Mouse (Mus musculus) telencephalon, adult 2 months (tissue): ENCODE data around the gene Chrna4.

ENCODE experiments used
- DNase-seq: peaks from one replicate; pipeline ENCODE4 v3.0.0-alpha.2; 2011; ENCODE audit warnings: low read depth, low spot score

The Chrna4 gene

DNA sequence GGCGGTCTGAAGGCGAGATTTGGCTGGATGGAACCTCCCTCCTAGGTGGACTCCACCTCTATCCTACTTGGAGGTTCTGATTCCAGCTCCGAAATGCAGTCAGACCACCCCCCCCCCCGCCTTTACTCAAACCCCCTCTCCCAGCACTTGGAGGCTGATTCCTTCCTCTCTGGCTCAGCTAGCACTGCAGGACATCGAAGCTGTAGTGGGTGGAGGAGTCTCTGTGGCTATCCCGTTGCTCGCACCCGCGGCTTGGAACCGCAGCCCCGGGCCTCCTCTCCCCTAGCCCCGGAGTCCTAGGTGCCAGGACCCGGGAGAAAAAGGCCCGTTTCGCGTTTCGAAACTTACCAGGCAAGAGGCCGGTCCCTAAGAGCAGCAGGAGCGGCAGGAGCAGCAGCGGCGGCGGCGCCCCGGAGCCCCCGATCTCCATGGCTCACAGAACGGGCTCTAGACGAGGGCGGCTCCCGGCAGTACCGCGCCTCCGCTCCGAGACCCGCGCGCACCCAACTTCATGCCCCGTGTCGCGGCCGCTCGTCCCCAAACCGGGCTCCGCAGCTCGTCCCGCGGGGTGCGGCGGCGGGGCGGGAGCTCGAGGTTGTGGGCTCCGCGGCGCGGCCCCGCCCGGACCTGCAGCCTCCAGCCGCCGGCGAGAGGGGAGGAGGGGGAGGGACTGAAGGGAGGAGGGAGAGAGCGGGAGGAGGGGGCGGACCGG lies 4.5 kb downstream of the Chrna4 start:
- no peak for DNase-seq

DNA sequence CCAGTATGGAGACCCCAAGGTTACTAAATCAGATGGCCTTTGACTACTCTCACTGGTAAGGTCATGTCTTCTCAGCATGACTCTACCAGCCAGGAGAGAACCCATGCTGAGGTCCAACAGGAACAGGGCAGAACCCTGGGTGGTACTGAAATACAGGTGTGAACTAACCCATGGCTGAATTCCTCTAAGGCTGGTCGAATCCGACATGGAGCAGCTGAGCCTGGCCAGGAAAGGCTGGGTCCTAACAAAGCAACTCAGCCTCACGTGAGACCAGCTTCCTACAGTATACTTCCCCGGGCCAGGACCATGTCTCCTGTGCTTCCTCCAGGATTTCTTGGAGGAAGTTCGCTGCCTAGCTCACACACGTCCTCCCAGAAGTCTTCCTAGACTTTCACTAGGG lies 6.8 kb downstream of the Chrna4 start:
- DNase-seq: no peak

DNA sequence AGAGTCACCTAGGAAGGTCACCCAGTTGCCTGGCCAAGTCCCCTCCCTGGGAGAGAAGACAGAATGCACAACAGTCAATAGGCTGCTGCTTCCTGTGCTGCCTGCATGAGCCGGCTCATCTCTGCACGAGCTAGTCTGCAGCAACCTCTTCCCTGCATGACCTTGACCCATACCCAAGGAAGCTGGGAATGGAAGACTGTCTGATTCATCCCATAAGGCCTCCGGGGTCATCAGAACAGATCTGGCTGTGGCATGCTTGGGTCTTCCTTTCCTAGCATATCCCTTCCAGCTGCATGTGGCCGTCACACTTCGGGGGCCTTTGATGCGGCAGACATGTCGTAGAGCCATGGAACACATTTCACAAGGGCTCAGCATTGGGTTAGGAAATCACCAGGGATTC lies 8.2 kb downstream of the Chrna4 start:
- no peak for DNase-seq

DNA sequence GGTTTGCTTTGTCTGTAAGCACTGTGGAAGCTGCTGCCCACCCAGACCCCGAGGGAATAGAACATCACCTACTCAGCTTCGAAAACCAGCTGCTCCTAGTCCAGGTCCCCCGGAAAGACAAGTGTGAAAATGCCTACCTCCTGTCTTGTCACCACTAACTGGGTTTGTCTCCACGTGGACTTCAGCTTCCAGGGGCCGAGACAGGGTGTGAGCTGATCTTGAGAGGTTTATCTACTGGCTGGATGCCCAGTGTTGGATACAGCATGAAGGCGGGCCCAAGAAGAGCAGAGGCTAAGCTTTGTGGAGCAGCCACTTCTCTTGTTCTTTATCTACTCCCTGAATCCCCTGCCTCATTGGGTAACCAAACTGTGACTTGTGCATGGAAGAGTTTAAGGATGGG lies 10.0 kb downstream of the Chrna4 start:
- DNase-seq: no peak

DNA sequence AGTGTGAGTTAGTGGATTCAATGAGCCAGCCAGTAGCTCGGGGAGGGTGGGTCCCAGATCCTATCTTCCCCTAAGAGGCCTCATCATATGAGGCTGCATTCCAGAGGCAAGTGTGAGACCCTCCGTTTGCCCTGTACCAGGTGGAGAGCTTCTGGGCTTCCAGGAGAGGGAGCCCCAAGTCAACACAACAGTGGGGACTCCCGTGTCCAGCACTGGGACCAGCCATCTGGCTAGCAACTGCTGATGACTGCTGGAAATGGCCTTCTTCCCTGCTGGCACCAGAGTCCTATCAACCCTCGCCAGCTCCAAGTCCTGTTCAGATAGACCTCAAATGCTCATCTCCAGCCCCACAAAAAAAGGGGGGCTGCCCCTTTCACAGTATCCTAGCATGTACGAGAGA lies 10.9 kb downstream of the Chrna4 start:
- no peak for DNase-seq

DNA sequence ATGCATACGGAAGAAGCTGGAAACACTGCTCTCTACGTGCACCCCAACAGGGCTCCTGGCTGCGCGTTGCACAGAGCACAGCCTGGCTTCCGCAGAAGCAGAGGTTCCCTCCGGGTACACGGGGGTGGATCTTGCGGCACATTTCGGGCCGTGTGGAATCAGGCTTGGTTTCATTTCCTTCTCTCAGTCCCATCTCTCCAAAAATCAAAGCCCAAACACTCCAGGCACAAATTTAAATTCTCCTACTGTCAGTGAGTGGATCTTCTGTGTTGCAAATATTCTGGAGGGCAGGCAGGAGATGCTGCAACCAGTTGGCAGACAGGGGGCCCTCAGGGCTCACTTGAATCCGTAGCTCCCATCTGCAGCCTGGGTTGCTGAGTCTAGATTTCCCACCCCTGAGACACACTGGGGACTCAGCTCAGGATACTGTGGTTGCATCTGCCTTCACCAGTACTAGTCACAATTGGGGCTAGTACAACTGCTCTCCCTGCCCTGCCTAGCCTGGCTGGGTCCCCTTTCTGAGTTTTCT lies 11.9 kb downstream of the Chrna4 start:
- DNase-seq: peak; percentile 50

DNA sequence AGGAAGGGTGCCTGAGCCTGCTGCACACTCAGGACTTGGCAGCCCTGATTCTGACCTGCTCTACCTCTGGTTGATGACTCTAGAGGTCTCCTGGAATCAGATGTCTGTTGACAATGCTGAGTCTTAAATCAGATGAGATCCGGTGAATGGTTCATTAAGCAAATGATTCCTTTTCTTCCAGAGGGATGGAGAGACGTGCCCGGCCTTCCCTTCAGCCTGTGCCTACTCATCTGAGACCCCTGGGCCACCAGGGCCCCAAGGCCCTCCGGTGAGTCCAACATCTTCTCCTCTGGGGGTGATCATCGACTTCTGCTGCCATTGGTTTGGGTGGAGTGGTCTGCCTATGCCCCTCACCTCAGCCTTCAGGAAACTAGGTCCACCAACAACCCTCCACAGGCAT lies 35.0 kb downstream of the Chrna4 start:
- no peak for DNase-seq

DNA sequence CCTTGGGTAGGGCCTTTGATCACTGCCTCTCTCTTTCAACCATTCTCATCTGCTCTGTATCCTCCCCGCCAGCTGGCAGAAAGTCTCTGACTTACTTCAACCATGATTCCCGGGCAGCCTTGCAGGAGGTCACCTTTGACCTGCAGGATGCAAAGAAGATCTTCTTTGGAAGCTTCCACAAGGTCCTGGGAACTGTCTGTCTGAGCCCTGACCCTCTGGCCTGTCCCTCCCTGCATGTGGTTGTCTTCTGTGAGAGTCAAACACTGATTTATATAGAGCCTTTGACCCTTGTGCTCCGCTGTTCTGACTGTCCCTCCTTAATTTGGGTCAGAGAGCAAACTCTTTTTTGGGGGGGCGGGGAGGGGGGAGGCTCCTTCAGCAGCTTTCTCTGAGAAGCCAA lies 36.3 kb downstream of the Chrna4 start:
- DNase-seq: no peak

DNA sequence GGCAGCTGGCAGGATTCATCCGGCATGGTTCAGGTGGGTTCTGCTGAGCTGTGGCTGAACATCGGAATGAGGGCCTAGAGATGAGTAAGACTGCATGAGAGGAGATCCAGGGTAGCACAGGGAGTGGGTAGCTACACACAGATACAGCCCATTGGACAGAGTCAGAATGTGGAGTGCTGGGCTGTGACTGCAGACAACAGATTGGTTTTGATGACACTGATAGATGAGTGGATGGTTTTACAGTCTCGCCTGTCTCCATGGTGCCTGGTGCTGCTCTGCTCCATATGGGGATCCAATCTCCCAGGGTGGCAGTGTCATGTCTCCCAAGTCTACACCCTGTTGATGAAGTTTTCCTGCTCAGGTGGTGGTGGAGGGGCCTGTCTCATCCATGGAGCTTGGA lies 46.4 kb downstream of the Chrna4 start:
- no peak for DNase-seq

DNA sequence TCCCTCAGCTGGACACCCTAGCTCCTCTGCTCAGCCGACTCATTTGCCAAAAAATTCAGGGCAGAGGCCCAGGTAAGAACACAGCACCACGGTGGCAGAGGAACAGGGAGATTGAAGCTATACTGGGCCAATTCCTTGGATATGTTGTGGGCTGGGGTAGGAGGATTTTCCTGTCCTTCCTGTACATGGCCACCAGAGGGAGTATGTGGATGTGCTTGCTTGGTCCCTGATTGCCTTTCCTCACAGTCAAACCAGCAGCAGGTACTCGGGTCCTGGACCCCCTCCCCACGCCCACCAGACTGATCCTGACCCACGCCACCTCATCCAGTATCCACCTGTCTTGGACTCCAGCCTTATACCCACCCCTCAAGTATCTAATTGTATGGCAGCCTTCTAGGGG lies 46.9 kb downstream of the Chrna4 start:
- DNase-seq: peak; percentile 16

DNA sequence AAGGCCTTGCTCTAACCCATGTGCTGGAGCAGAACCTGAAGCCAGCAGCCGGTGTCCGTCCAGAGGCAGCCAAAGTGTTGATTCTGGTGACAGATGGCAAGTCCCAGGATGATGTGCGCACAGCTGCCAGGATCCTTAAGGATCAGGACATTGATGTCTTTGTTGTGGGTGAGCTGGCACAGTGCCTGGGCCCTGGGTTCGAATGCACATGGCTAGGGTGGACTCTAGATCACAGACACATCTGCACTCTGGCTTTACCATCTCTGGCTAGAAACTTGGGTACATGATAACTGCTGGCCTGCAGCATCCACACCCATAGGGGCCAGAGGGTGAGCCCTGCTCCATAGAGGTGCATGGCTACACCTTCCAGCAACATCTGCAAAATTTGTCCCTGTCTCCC lies 47.9 kb downstream of the Chrna4 start:
- no peak for DNase-seq

DNA sequence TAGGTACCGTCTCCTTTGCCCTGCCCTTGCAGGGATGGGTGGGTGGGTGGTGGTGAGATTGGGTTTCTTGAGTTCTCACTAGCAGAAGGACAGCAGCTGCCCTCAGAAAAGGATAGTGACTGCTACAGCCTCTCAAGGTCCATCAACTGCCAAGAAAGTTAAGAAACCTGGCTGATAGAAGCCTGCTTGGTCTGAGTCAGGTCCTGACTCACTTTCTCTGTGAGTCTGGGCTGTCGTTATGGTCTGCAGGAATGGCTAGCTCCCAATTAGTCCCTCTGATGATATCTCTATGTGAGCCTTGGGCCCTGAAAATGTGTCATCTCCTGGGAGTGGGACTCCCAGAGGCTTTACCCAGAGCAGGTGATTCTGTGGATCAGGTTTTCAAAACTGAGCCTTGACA lies 49.0 kb downstream of the Chrna4 start:
- DNase-seq: no peak

DNA sequence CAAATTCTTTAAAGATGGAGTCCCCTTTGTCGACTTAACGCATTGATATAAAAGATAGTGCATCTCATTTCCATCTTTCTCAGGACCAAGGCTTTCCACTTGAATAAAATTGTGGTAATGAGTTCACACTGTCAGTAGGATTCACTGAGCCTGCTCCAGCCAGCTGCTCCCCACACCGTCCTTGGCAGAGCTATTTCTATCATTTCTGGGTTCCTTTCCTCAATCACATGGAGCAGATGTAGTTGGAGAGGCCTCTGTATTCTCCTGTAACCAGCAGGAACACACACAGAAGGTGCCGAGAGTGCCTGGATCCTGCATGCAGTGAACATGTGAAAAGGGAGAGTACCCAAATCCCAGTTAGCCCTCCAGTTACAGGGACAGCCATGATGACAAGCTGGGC lies 53.0 kb downstream of the Chrna4 start:
- no peak for DNase-seq

DNA sequence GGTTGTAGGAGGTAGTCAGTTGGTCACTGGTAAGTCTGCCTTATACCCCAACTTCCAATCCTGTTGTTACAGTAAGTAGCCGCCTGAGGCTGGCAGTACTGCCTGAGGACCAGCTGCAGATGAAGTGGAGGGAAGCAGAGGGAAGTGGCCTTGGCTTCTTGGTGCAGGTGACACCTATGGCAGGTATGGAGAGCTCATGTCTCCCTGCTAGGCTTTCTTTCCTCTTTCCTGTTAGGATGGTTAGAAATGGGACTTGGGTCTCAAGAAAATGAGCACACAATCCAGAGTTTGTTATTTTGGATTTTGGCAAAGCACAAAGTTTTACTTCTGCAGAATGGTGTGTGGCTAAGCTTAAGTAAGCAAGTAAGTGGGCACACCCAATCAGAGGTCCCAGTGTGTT lies 54.4 kb downstream of the Chrna4 start:
- no peak for DNase-seq

DNA sequence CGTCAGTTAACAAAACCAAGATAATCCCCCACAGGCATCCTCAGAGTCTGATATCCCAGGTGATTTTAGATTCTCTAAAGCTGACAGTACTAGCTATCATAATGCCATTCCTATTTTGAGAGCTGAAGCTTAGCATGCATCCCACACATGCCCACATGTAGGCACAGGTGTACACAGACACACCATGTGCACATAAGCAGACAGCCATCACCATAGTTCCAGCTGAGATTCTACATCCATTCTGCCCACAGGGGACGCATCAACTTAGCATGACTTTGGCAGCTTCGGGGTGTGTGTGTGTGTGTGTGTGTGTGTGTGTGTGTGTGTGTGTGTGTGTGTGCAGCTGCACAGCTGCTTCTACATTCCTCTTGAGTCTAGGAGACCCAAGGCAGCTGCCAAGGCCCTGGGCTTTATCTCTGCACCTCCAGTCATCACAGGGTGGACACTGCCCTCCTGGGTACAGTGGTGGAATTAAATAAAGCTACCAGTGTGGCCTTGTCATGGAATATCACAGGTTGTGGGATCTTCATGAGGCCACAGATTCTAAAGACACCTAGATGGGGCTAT lies 54.9 kb downstream of the Chrna4 start:
- DNase-seq: no peak

DNA sequence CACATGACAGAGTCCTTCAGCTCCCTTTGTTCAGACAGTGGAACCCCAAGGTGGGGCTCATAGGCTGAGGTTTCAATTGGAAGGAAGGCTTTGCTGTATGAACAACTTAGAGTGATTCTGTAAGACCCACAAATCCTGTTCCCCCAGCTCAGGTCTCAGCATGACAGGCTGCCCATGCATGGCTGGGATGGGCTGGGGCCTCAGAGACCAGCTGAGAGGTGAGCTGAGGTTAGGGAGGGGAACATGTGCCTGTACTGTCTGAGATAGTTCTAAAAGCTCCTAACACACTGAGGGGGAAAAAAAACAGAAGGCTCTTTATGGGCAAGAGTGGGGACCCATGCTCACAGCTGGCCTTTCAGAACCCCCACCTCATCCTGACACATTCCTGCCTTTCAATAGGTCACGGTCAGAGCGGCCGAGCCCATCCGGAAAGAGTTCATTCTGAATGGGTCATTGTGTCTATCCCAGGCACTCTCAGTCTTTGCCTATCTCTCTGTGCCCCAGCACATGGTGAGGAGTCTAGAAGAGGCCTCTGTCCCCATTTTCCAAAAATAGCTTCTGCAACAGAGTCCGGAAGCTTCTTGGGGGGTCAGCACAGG lies 55.8 kb downstream of the Chrna4 start:
- no peak for DNase-seq

DNA sequence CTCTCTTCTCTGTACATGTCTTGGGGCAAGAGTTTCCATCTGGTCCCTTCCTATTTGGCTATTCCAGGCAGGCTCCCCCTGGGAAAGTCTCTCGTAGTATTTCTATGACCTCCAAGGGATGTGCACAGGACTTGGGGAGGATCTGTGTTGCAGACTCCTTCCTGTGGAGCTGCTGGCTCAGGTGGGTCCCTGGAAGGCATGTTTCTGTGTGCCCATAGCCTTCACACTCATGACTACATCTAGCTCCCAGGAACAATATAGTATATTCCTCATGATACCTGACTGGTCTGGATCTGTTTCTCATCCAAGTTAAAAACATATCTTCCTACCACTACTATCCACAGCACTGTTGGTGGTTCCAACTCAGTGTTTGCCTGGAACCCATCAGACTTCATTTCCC lies 56.3 kb downstream of the Chrna4 start:
- DNase-seq: no peak

DNA sequence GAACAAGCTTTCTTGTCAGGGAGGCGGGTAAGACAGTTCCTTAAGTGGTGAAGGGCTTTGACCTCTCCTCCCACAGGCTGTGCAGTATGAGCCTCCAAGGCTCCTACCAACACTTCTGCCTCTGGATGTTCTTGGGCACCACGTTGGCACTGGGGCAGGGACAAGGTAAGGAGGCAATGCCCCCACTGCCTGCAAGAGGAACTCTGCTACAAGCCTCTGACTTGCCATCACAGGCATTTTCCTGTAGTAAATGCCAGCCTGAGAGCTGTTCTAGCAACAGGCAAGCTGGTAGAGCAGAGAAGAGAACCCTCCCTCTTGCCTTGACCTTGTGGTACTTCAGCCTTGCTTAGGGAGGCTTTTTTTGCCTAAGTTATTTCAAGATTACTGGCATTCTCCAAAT lies 56.9 kb downstream of the Chrna4 start, which contains the start of gene Col20a1:
Gene Col20a1, plus strand, starts transcription at position 87 of the 400 bp plus-strand sequence.
- DNase-seq: no peak

DNA sequence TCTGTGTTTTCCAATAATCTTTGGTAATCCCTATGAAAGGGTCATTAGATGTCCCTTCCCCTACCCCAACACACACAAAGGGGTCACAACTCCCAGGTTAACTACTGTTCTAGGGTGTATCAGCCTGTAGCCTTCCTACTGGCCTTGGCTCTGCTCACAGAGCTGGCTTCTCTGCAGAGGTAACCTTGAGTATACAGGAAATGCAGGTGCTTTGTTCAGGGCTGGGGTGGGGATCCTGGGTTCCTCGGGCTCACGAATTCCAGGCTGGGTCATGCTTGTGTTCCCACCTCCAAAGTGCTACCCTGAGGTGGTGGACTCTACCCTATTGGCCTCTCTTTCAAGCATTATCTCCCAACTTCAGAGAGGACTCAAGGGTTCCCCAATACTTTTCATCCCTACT lies 57.7 kb downstream of the Chrna4 start:
- DNase-seq: no peak

DNA sequence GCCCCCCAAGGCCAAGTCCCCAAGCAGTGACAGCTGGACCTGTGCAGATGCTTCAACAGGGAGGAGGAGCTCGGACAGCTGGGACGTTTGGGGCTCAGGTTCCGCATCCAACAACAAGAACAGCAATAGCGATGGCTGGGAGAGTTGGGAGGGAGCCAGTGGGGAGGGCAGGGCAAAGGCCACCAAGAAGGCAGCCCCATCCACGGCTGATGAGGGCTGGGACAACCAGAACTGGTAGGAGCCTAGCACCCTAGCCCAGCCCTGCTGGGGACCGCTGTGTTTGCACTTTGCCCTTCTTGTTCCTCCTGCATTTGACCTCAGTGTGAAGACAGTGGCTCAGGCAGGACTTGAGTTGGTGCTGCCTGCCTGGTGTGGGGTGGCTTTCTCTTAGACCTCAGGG lies 62.2 kb downstream of the Chrna4 start:
- no peak for DNase-seq
